Mouse (Mus musculus) hematopoietic stem cell, adult 5-6 weeks (primary cell): ENCODE results near the gene 2700097O09Rik. TPM values are rescaled to one million over a fixed set of nuclear protein-coding genes. Genes with fewer than 3 reads are reported as not detected.
A peak's percentile ranks its signal among the peaks of the same experiment; 100 is the strongest.

Experiments used
- ATAC-seq, 2 experiments: fragments of 125-278 bp in 1 of 2; replicated peaks in 1 of 2; 2 replicates each; pipeline ENCODE4 v1.8.0; 2016 to 2017; ENCODE audit warnings: inconsistent platforms in 2 of 2, mild to moderate bottlenecking in 2 of 2, moderate number of reproducible peaks in 2 of 2, low read depth in 1 of 2, moderate TSS enrichment in 1 of 2; ENCODE audit not compliant: low FRiP score in 2 of 2, poor library complexity in 2 of 2, severe bottlenecking in 2 of 2, insufficient read depth in 1 of 2, low TSS enrichment in 1 of 2
- total RNA-seq: library from RNA; stranded (forward); fragments of 172-1452, 232-1000 nt; gene quantifications from 2 replicates; pipeline ENCODE4 v1.2.3, GENCODE M21; 2017

Gene 2700097O09Rik
- total RNA-seq, 1 experiment from 2014 or later = 7.3 TPM

GRCm38 (mm10) chr12:55053267-55053666, 26.6 kb downstream of the 2700097O09Rik start:
- ATAC-seq = no peak

GRCm38 (mm10) chr12:55051210-55052173, 28.4 kb downstream of the 2700097O09Rik start:
- no peak for ATAC-seq

GRCm38 (mm10) chr12:55049731-55050353, 30.1 kb downstream of the 2700097O09Rik start:
- peak; percentile 59 to 62; a peak in 2 of 4 replicates for ATAC-seq

GRCm38 (mm10) chr12:55041011-55041410, 38.9 kb downstream of the 2700097O09Rik start:
- no peak for ATAC-seq

GRCm38 (mm10) chr12:55027088-55027487, 52.8 kb downstream of the 2700097O09Rik start:
- ATAC-seq = peak; percentile 46 to 53; a peak in 2 of 4 replicates

GRCm38 (mm10) chr12:55023284-55023683, 56.6 kb downstream of the 2700097O09Rik start:
- ATAC-seq = no peak

- ATAC-seq = peak; percentile 84 to 93
Measured at GRCm38 (mm10) chr12:55019421-55019877, 60.5 kb downstream of the 2700097O09Rik start.

GRCm38 (mm10) chr12:55017119-55017721, 62.7 kb downstream of the 2700097O09Rik start:
- no peak for ATAC-seq

GRCm38 (mm10) chr12:55016339-55017118, 63.4 kb downstream of the 2700097O09Rik start:
- peak; percentile 33 to 38; a peak in 2 of 4 replicates for ATAC-seq

GRCm38 (mm10) chr12:55015428-55015827, 64.5 kb downstream of the 2700097O09Rik start:
- ATAC-seq = no peak

- no peak for ATAC-seq
Measured at GRCm38 (mm10) chr12:55013626-55014398, 66.1 kb downstream of the 2700097O09Rik start, which contains the start of gene Baz1a. Gene Baz1a, minus strand, starts transcription at chr12:55014348.

GRCm38 (mm10) chr12:55013031-55013430, 66.9 kb downstream of the 2700097O09Rik start:
- ATAC-seq = no peak

GRCm38 (mm10) chr12:55007361-55008008, 72.4 kb downstream of the 2700097O09Rik start:
- ATAC-seq = no peak

- no peak for ATAC-seq
Measured at GRCm38 (mm10) chr12:55006071-55006470, 73.8 kb downstream of the 2700097O09Rik start.

- no peak for ATAC-seq
Measured at GRCm38 (mm10) chr12:55004396-55004795, 75.5 kb downstream of the 2700097O09Rik start.

- no peak for ATAC-seq
Measured at GRCm38 (mm10) chr12:55003843-55004242, 76.1 kb downstream of the 2700097O09Rik start.
